Mouse (Mus musculus): Measurements from ENCODE around the gene Ccdc65. TPM values are rescaled to one million over a fixed set of nuclear protein-coding genes. Genes with fewer than 3 reads are reported as not detected.

Ccdc65 gene
- polyA plus RNA-seq, 1 experiment from 2014 or later: 2.4 TPM

GRCm38 (mm10) chr15:98683746-98684145, 24.3 kb upstream of the Ccdc65 start:
- WGBS: 86% methylated on average over 1 of the region's 1 CpGs

GRCm38 (mm10) chr15:98685926-98686325, 22.1 kb upstream of the Ccdc65 start:
- ATAC-seq (ENCODE audit: low FRiP score) (no peak), DNase-seq (ENCODE audit: low spot score) (no peak)
- Histone ChIP-seq H3K36me3 (ENCODE audit: control insufficient read depth, insufficient read depth, low read length) (no peaks in the 10 kb centered on the region), H3K9ac (ENCODE audit: low read depth, low read length) (no peak overlapping the region), H3K9me3 (ENCODE audit: control insufficient read depth, low read length) (no peaks in the 10 kb centered on the region), H3K4me3 (ENCODE audit: low read depth, low read length) (no peak overlapping the region), H3K4me2 (replicated peaks; ENCODE audit: low read depth, low read length) (no peak overlapping the region), H3K4me1 (replicated peaks; ENCODE audit: control insufficient read depth, insufficient read depth, low read length) (peaks cover 3% of the 10 kb centered on the region), H3K27ac (ENCODE audit: low read depth, low read length) (no peak overlapping the region), H3K27me3 (ENCODE audit: control insufficient read depth, insufficient read depth, low read length) (no peaks in the 10 kb centered on the region)
- WGBS: 64% methylated on average over 3 of the region's 3 CpGs

More at GRCm38 (mm10) chr15:98683746-98684145, 24.3 kb upstream of the Ccdc65 start:
- H3K4me1 ChIP-seq (replicated peaks; ENCODE audit: control insufficient read depth, insufficient read depth, low read length): no peaks in the 10 kb centered on the region
- H3K27ac ChIP-seq (ENCODE audit: low read depth, low read length): no peak overlapping the region
- H3K36me3 ChIP-seq (ENCODE audit: control insufficient read depth, insufficient read depth, low read length): no peaks in the 10 kb centered on the region
- no peak overlapping the region for H3K4me3 ChIP-seq (ENCODE audit: low read depth, low read length)
- H3K9me3 ChIP-seq (ENCODE audit: control insufficient read depth, low read length): no peaks in the 10 kb centered on the region
- no peak for ATAC-seq (ENCODE audit: low FRiP score)
- no peaks in the 10 kb centered on the region for H3K27me3 ChIP-seq (ENCODE audit: control insufficient read depth, insufficient read depth, low read length)
- no peak overlapping the region for H3K9ac ChIP-seq (ENCODE audit: low read depth, low read length)
- H3K4me2 ChIP-seq (replicated peaks; ENCODE audit: low read depth, low read length): no peak overlapping the region
- no peak for DNase-seq (ENCODE audit: low spot score)

- no peak overlapping the region for H3K27ac ChIP-seq (ENCODE audit: low read depth, low read length)
- DNase-seq (ENCODE audit: low spot score) (no peak), ATAC-seq (ENCODE audit: low FRiP score) (no peak)
- H3K4me2 ChIP-seq (replicated peaks; ENCODE audit: low read depth, low read length): no peak overlapping the region
- no peaks in the 10 kb centered on the region for H3K27me3 ChIP-seq (ENCODE audit: control insufficient read depth, insufficient read depth, low read length)
- H3K36me3 ChIP-seq (ENCODE audit: control insufficient read depth, insufficient read depth, low read length): no peaks in the 10 kb centered on the region
- no peak overlapping the region for H3K9ac ChIP-seq (ENCODE audit: low read depth, low read length)
- 75% methylated on average over 2 of the region's 2 CpGs for WGBS
- peaks cover 8% of the 10 kb centered on the region for H3K4me1 ChIP-seq (replicated peaks; ENCODE audit: control insufficient read depth, insufficient read depth, low read length)
- no peaks in the 10 kb centered on the region for H3K9me3 ChIP-seq (ENCODE audit: control insufficient read depth, low read length)
- no peak overlapping the region for H3K4me3 ChIP-seq (ENCODE audit: low read depth, low read length)
Observed at GRCm38 (mm10) chr15:98689682-98690081, 18.3 kb upstream of the Ccdc65 start.

GRCm38 (mm10) chr15:98691486-98692147, 16.4 kb upstream of the Ccdc65 start:
- no peak overlapping the region for H3K4me3 ChIP-seq (ENCODE audit: low read depth, low read length)

GRCm38 (mm10) chr15:98692171-98692715, 15.8 kb upstream of the Ccdc65 start:
- H3K27me3 ChIP-seq (ENCODE audit: control insufficient read depth, insufficient read depth, low read length): no peaks in the 10 kb centered on the region
- no peak overlapping the region for H3K4me3 ChIP-seq (ENCODE audit: low read depth, low read length)
- WGBS: 46% methylated on average over 11 of the region's 11 CpGs
- peaks cover 8% of the 10 kb centered on the region for H3K4me1 ChIP-seq (replicated peaks; ENCODE audit: control insufficient read depth, insufficient read depth, low read length)
- H3K27ac ChIP-seq (ENCODE audit: low read depth, low read length): no peak overlapping the region
- H3K4me2 ChIP-seq (replicated peaks; ENCODE audit: low read depth, low read length): no peak overlapping the region
- H3K9me3 ChIP-seq (ENCODE audit: control insufficient read depth, low read length): no peaks in the 10 kb centered on the region
- H3K36me3 ChIP-seq (ENCODE audit: control insufficient read depth, insufficient read depth, low read length): no peaks in the 10 kb centered on the region
- no peak overlapping the region for H3K9ac ChIP-seq (ENCODE audit: low read depth, low read length)
- ATAC-seq (ENCODE audit: low FRiP score) (no peak), DNase-seq (ENCODE audit: low spot score) (no peak)

More at GRCm38 (mm10) chr15:98691486-98692147, 16.4 kb upstream of the Ccdc65 start:
- Histone ChIP-seq H3K9me3 (ENCODE audit: control insufficient read depth, low read length) (no peaks in the 10 kb centered on the region), H3K36me3 (ENCODE audit: control insufficient read depth, insufficient read depth, low read length) (no peaks in the 10 kb centered on the region), H3K9ac (ENCODE audit: low read depth, low read length) (no peak overlapping the region), H3K4me2 (replicated peaks; ENCODE audit: low read depth, low read length) (no peak overlapping the region; the same call in 1 of the 2 replicates), H3K4me1 (replicated peaks; ENCODE audit: control insufficient read depth, insufficient read depth, low read length) (peaks cover 8% of the 10 kb centered on the region), H3K27me3 (ENCODE audit: control insufficient read depth, insufficient read depth, low read length) (no peaks in the 10 kb centered on the region), H3K27ac (ENCODE audit: low read depth, low read length) (peak overlapping the region; percentile 30; the same call in 1 of the 2 replicates)
- WGBS: 17% methylated on average over 7 of the region's 7 CpGs
- ATAC-seq (ENCODE audit: low FRiP score) (peak; percentile 74), DNase-seq (ENCODE audit: low spot score) (peak; percentile 75)

GRCm38 (mm10) chr15:98695726-98696125, 12.3 kb upstream of the Ccdc65 start:
- no peak overlapping the region for H3K9ac ChIP-seq (ENCODE audit: low read depth, low read length)
- ATAC-seq (ENCODE audit: low FRiP score) (no peak), DNase-seq (ENCODE audit: low spot score) (no peak)
- H3K4me1 ChIP-seq (replicated peaks; ENCODE audit: control insufficient read depth, insufficient read depth, low read length): peaks cover 7% of the 10 kb centered on the region
- no peak overlapping the region for H3K27ac ChIP-seq (ENCODE audit: low read depth, low read length)
- no peaks in the 10 kb centered on the region for H3K9me3 ChIP-seq (ENCODE audit: control insufficient read depth, low read length)
- no peak overlapping the region for H3K4me2 ChIP-seq (replicated peaks; ENCODE audit: low read depth, low read length)
- WGBS: 61% methylated on average over 9 of the region's 9 CpGs
- H3K4me3 ChIP-seq (ENCODE audit: low read depth, low read length): no peak overlapping the region
- H3K27me3 ChIP-seq (ENCODE audit: control insufficient read depth, insufficient read depth, low read length): peaks cover 9% of the 10 kb centered on the region
- H3K36me3 ChIP-seq (ENCODE audit: control insufficient read depth, insufficient read depth, low read length): no peaks in the 10 kb centered on the region

- H3K4me1 ChIP-seq (replicated peaks; ENCODE audit: control insufficient read depth, insufficient read depth, low read length): peaks cover 2% of the 10 kb centered on the region
- H3K4me2 ChIP-seq (replicated peaks; ENCODE audit: low read depth, low read length): no peak overlapping the region
- H3K36me3 ChIP-seq (ENCODE audit: control insufficient read depth, insufficient read depth, low read length): no peaks in the 10 kb centered on the region
- ATAC-seq (ENCODE audit: low FRiP score) (no peak), DNase-seq (ENCODE audit: low spot score) (no peak)
- 54% methylated on average over 8 of the region's 8 CpGs for WGBS
- H3K9me3 ChIP-seq (ENCODE audit: control insufficient read depth, low read length): no peaks in the 10 kb centered on the region
- peaks cover 14% of the 10 kb centered on the region for H3K27me3 ChIP-seq (ENCODE audit: control insufficient read depth, insufficient read depth, low read length)
- H3K9ac ChIP-seq (ENCODE audit: low read depth, low read length): no peak overlapping the region
- no peak overlapping the region for H3K27ac ChIP-seq (ENCODE audit: low read depth, low read length)
- no peak overlapping the region for H3K4me3 ChIP-seq (ENCODE audit: low read depth, low read length)
Observed at GRCm38 (mm10) chr15:98696216-98696615, 11.8 kb upstream of the Ccdc65 start.

GRCm38 (mm10) chr15:98699190-98700105, 8.6 kb upstream of the Ccdc65 start:
- DNase-seq (ENCODE audit: low spot score): peak; percentile 93
- H3K9me3 ChIP-seq (ENCODE audit: control insufficient read depth, low read length): no peaks in the 10 kb centered on the region
- H3K27ac ChIP-seq (ENCODE audit: low read depth, low read length): no peak overlapping the region
- no peaks in the 10 kb centered on the region for H3K4me1 ChIP-seq (replicated peaks; ENCODE audit: control insufficient read depth, insufficient read depth, low read length)
- peak overlapping the region; percentile 41; the same call in 1 of the 2 replicates for H3K9ac ChIP-seq (ENCODE audit: low read depth, low read length)
- peak; percentile 65; the same call in 1 of the 2 replicates for ATAC-seq (ENCODE audit: low FRiP score)
- no peaks in the 10 kb centered on the region for H3K36me3 ChIP-seq (ENCODE audit: control insufficient read depth, insufficient read depth, low read length)
- H3K27me3 ChIP-seq (ENCODE audit: control insufficient read depth, insufficient read depth, low read length): peaks cover 14% of the 10 kb centered on the region
- H3K4me3 ChIP-seq (ENCODE audit: low read depth, low read length): peak overlapping the region; percentile 15
- H3K4me2 ChIP-seq (replicated peaks; ENCODE audit: low read depth, low read length): peak overlapping the region; percentile 50
- WGBS: 7% methylated on average over 40 of the region's 40 CpGs

All from hindbrain, embryonic 11.5 days (tissue).